Mouse (Mus musculus): ENCODE data around the gene Mtss1l. TPM values are rescaled to one million over a fixed set of nuclear protein-coding genes. Genes with fewer than 3 reads are reported as not detected.

The Mtss1l gene
- polyA plus RNA-seq (2015; fragmentation: Nextera tagmentation; extraction: Ambion mirVana), result 10.1 and 15.7 TPM in 2 replicates

GRCm38 (mm10) chr8:110720685-110721598, at the start of gene Mtss1l:
Mtss1l (plus strand) TSS chr8:110721476.
- Histone ChIP-seq H3K4me1 (replicated peaks) (peaks cover 82% of the 10 kb centered on the region), H3K9ac (peak within 1 kb of the TSS; percentile 95), H3K36me3 (0 out of 2 replicates have a peak, but pooled peaks cover 4% of the 10 kb centered on the region), H3K27me3 (no peaks in the 10 kb centered on the region), H3K4me2 (peak within 1 kb of the TSS; percentile 86), H3K4me3 (peak within 1 kb of the TSS; percentile 81), H3K9me3 (replicated peaks) (no peaks in the 10 kb centered on the region), H3K27ac (peak within 1 kb of the TSS; percentile 91)
- 8% methylated on average over 51 of the region's 75 CpGs for WGBS
- ATAC-seq (replicated peaks; ENCODE audit: insufficient number of reproducible peaks, insufficient read depth, low FRiP score, low read depth), result peak; percentile 83

- WGBS, result 78% methylated on average over 2 of the region's 2 CpGs
- no peak for ATAC-seq (replicated peaks; ENCODE audit: insufficient number of reproducible peaks, insufficient read depth, low FRiP score, low read depth)
- H3K9me3 ChIP-seq (replicated peaks), result no peaks in the 10 kb centered on the region
- H3K27me3 ChIP-seq, result no peaks in the 10 kb centered on the region
- H3K4me3 ChIP-seq, result no peak overlapping the region
- no peaks in the 10 kb centered on the region for H3K36me3 ChIP-seq
- H3K27ac ChIP-seq, result peak overlapping the region; percentile 74
- no peak overlapping the region for H3K4me2 ChIP-seq
- H3K9ac ChIP-seq, result no peak overlapping the region
- H3K4me1 ChIP-seq (replicated peaks), result peaks cover 52% of the 10 kb centered on the region
These were observed 49.1 kb upstream of the Mtss1l start for GRCm38 (mm10) chr8:110672133-110672532.

GRCm38 (mm10) chr8:110673168-110673567, 48.1 kb upstream of the Mtss1l start:
- Histone ChIP-seq H3K27me3 (no peaks in the 10 kb centered on the region), H3K4me2 (no peak overlapping the region), H3K9me3 (replicated peaks) (no peaks in the 10 kb centered on the region), H3K36me3 (no peaks in the 10 kb centered on the region), H3K9ac (no peak overlapping the region), H3K4me3 (no peak overlapping the region), H3K4me1 (replicated peaks) (peaks cover 53% of the 10 kb centered on the region), H3K27ac (peak overlapping the region; percentile 74; the same call in 1 of the 2 replicates)
- ATAC-seq (replicated peaks; ENCODE audit: insufficient number of reproducible peaks, insufficient read depth, low FRiP score, low read depth), result no peak
- WGBS, result 67% methylated on average over 2 of the region's 2 CpGs

GRCm38 (mm10) chr8:110674589-110674988, 46.7 kb upstream of the Mtss1l start:
- Histone ChIP-seq H3K36me3 (no peaks in the 10 kb centered on the region), H3K9ac (no peak overlapping the region), H3K27me3 (no peaks in the 10 kb centered on the region), H3K4me3 (no peak overlapping the region), H3K4me1 (replicated peaks) (peaks cover 50% of the 10 kb centered on the region), H3K9me3 (replicated peaks) (no peaks in the 10 kb centered on the region), H3K27ac (no peak overlapping the region), H3K4me2 (no peak overlapping the region)
- 100% methylated on average over 1 of the region's 1 CpGs for WGBS
- ATAC-seq (replicated peaks; ENCODE audit: insufficient number of reproducible peaks, insufficient read depth, low FRiP score, low read depth), result no peak

GRCm38 (mm10) chr8:110676702-110677101, 44.6 kb upstream of the Mtss1l start:
- Histone ChIP-seq H3K4me2 (no peak overlapping the region), H3K36me3 (no peaks in the 10 kb centered on the region), H3K9me3 (replicated peaks) (no peaks in the 10 kb centered on the region), H3K4me1 (replicated peaks) (peaks cover 28% of the 10 kb centered on the region), H3K4me3 (no peak overlapping the region), H3K27ac (peak overlapping the region; percentile 84), H3K9ac (no peak overlapping the region), H3K27me3 (no peaks in the 10 kb centered on the region)
- ATAC-seq (replicated peaks; ENCODE audit: insufficient number of reproducible peaks, insufficient read depth, low FRiP score, low read depth), result peak; percentile 66; the same call in 1 of the 2 replicates
- 9% methylated on average over 5 of the region's 5 CpGs for WGBS

- Histone ChIP-seq H3K27ac (peak overlapping the region; percentile 84), H3K27me3 (no peaks in the 10 kb centered on the region), H3K9ac (no peak overlapping the region), H3K36me3 (no peaks in the 10 kb centered on the region), H3K4me1 (replicated peaks) (peaks cover 24% of the 10 kb centered on the region), H3K4me3 (no peak overlapping the region), H3K4me2 (no peak overlapping the region), H3K9me3 (replicated peaks) (no peaks in the 10 kb centered on the region)
- ATAC-seq (replicated peaks; ENCODE audit: insufficient number of reproducible peaks, insufficient read depth, low FRiP score, low read depth), result no peak
- 84% methylated on average over 5 of the region's 5 CpGs for WGBS
These were observed 44.1 kb upstream of the Mtss1l start for GRCm38 (mm10) chr8:110677174-110677660.

- Histone ChIP-seq H3K9ac (no peak overlapping the region), H3K4me3 (no peak overlapping the region), H3K27me3 (no peaks in the 10 kb centered on the region), H3K36me3 (peaks cover 2% of the 10 kb centered on the region; the same call in 1 of the 2 replicates), H3K27ac (no peak overlapping the region), H3K4me1 (replicated peaks) (peaks cover 21% of the 10 kb centered on the region), H3K9me3 (replicated peaks) (no peaks in the 10 kb centered on the region), H3K4me2 (no peak overlapping the region)
- 54% methylated on average over 3 of the region's 3 CpGs for WGBS
- no peak for ATAC-seq (replicated peaks; ENCODE audit: insufficient number of reproducible peaks, insufficient read depth, low FRiP score, low read depth)
These were observed 42.3 kb upstream of the Mtss1l start for GRCm38 (mm10) chr8:110678989-110679388.

- 37% methylated on average over 5 of the region's 5 CpGs for WGBS
These were observed 33.5 kb upstream of the Mtss1l start for GRCm38 (mm10) chr8:110687726-110688125.

GRCm38 (mm10) chr8:110689961-110690360, 31.3 kb upstream of the Mtss1l start:
- H3K4me1 ChIP-seq (replicated peaks), result peaks cover 29% of the 10 kb centered on the region
- no peaks in the 10 kb centered on the region for H3K36me3 ChIP-seq
- H3K4me3 ChIP-seq, result no peak overlapping the region
- no peaks in the 10 kb centered on the region for H3K9me3 ChIP-seq (replicated peaks)
- peak; percentile 64 for ATAC-seq (replicated peaks; ENCODE audit: insufficient number of reproducible peaks, insufficient read depth, low FRiP score, low read depth)
- H3K9ac ChIP-seq, result no peak overlapping the region
- no peaks in the 10 kb centered on the region for H3K27me3 ChIP-seq
- no peak overlapping the region for H3K4me2 ChIP-seq
- WGBS, result 59% methylated on average over 9 of the region's 9 CpGs
- H3K27ac ChIP-seq, result peak overlapping the region; percentile 68

More at GRCm38 (mm10) chr8:110687726-110688125, 33.5 kb upstream of the Mtss1l start:
- Histone ChIP-seq H3K4me2 (no peak overlapping the region), H3K4me1 (replicated peaks) (peaks cover 25% of the 10 kb centered on the region), H3K9me3 (replicated peaks) (no peaks in the 10 kb centered on the region), H3K36me3 (peaks cover 2% of the 10 kb centered on the region; the same call in 1 of the 2 replicates), H3K4me3 (no peak overlapping the region), H3K9ac (no peak overlapping the region), H3K27me3 (no peaks in the 10 kb centered on the region), H3K27ac (peak overlapping the region; percentile 79)
- peak; percentile 69 for ATAC-seq (replicated peaks; ENCODE audit: insufficient number of reproducible peaks, insufficient read depth, low FRiP score, low read depth)

GRCm38 (mm10) chr8:110694226-110694625, 27.1 kb upstream of the Mtss1l start:
- Histone ChIP-seq H3K4me2 (no peak overlapping the region), H3K36me3 (no peaks in the 10 kb centered on the region), H3K9ac (no peak overlapping the region), H3K9me3 (replicated peaks) (no peaks in the 10 kb centered on the region), H3K27me3 (no peaks in the 10 kb centered on the region), H3K4me1 (replicated peaks) (peaks cover 25% of the 10 kb centered on the region), H3K4me3 (no peak overlapping the region), H3K27ac (no peak overlapping the region)
- no peak for ATAC-seq (replicated peaks; ENCODE audit: insufficient number of reproducible peaks, insufficient read depth, low FRiP score, low read depth)
- 69% methylated on average over 5 of the region's 5 CpGs for WGBS

- Histone ChIP-seq H3K4me1 (replicated peaks) (peaks cover 21% of the 10 kb centered on the region), H3K27ac (peak overlapping the region; percentile 4; the same call in 1 of the 2 replicates), H3K27me3 (no peaks in the 10 kb centered on the region), H3K36me3 (no peaks in the 10 kb centered on the region), H3K9me3 (replicated peaks) (no peaks in the 10 kb centered on the region), H3K4me3 (no peak overlapping the region), H3K9ac (no peak overlapping the region), H3K4me2 (no peak overlapping the region)
- no peak for ATAC-seq (replicated peaks; ENCODE audit: insufficient number of reproducible peaks, insufficient read depth, low FRiP score, low read depth)
- WGBS, result 73% methylated on average over 4 of the region's 4 CpGs
These were observed 26.4 kb upstream of the Mtss1l start for GRCm38 (mm10) chr8:110694826-110695225.
